Mouse (Mus musculus) thymus, adult 2 months (tissue): ENCODE data around the gene Aarsd1.
"Not testable (repeated sequence)": the region's sequence is repeated elsewhere in the genome, so short reads cannot be mapped to it uniquely, and the experiment has no call there.

ENCODE experiments used
- CTCF ChIP-seq: fragments of 200-500 bp; IDR thresholded peaks from 2 replicates; pipeline ENCODE4 v1.5.1; 2012; ENCODE audit warnings: mild to moderate bottlenecking, control low read depth, low read length, moderate library complexity, borderline replicate concordance; ENCODE audit not compliant: control insufficient read depth, poor library complexity, insufficient read depth; ENCODE audit errors: extremely low read depth
- POLR2A ChIP-seq: fragments of 200-500 bp; IDR thresholded peaks from 2 replicates; pipeline ENCODE4 v1.6.1; 2012; ENCODE audit warnings: mild to moderate bottlenecking, low read length, control low read depth, moderate library complexity; ENCODE audit not compliant: control insufficient read depth, poor library complexity, insufficient read depth; ENCODE audit errors: extremely low read depth

- TF ChIP-seq CTCF, POLR2A: not testable (repeated sequence)
These were observed 29.4 kb upstream of the Aarsd1 start for GRCm38 (mm10) chr11:101446860-101447259.
